Comparison of ENCODE assay signal across 8 mouse cellular contexts in genomic region chr1:45672443-45673156, GRCm38 (mm10).
DNase-seq lines count a peak whose midpoint lies in the region; ATAC-seq and TF ChIP-seq lines count a peak whose summit lies in the region.

No protein-coding gene starts in this region.

- TF ChIP-seq EP300 in lung, postnatal 0 days (IDR thresholded peaks at IDR 0.05), result no peak

- H3K4me2 ChIP-seq in lung, postnatal 0 days (replicated peaks; ENCODE audit: low read depth, low read length), result no peak overlapping the region

- no peak overlapping the region for H3K4me3 ChIP-seq in lung, postnatal 0 days (ENCODE audit: low read depth, low read length)

- no peak overlapping the region for H3K9ac ChIP-seq in lung, postnatal 0 days (replicated peaks; ENCODE audit: low read depth)

- no peaks in the 10 kb centered on the region for H3K27me3 ChIP-seq in lung, postnatal 0 days (replicated peaks; ENCODE audit: insufficient read depth, low read length)

- no peaks in the 10 kb centered on the region for H3K4me1 ChIP-seq in lung, postnatal 0 days (ENCODE audit: insufficient read depth, low read depth, low read length)

- ATAC-seq in lung, postnatal 0 days, result peak; percentile 93

- peak; percentile 42 to 47 for DNase-seq in left cerebral cortex, adult 18-20 months (ENCODE audit: low spot score in 2 of 2)
- no peak for DNase-seq in left cerebral cortex, adult 11 months (ENCODE audit: low spot score)
- peak; percentile 99 for DNase-seq in fibroblast of lung, adult 2 months (ENCODE audit: low read depth)
- peak; percentile 59 for DNase-seq in heart, postnatal 25 days (ENCODE audit: low spot score)
- peak; percentile 43 to 71 for DNase-seq in layer of hippocampus, adult 8-10 months (ENCODE audit: low spot score in 2 of 2)
- DNase-seq in lung, postnatal 0 days (ENCODE audit: low spot score), result peak; percentile 90
- DNase-seq in skeletal muscle tissue, adult 2 months (ENCODE audit: low read depth, low spot score), result peak; percentile 86
- no peak for DNase-seq in spleen, adult 12 weeks (ENCODE audit: low spot score)

- peak; percentile 73 for TF ChIP-seq CTCF in lung, postnatal 0 days (IDR thresholded peaks at IDR 0.05)

- no peaks in the 10 kb centered on the region for H3K36me3 ChIP-seq in lung, postnatal 0 days (ENCODE audit: insufficient read depth, low read length)

- H3K9me3 ChIP-seq in lung, postnatal 0 days (ENCODE audit: low read length), result no peaks in the 10 kb centered on the region

- 26% methylated on average over 5 of the region's 5 CpGs for WGBS in lung, postnatal 0 days

- H3K27ac ChIP-seq in lung, postnatal 0 days (ENCODE audit: low read length), result no peak overlapping the region

- intact Hi-C loops in heart, postnatal 25 days (cut with DNase I), result no loop called here

Comparison
In these comparisons a context has a peak if more than half of its experiments do, and no peak if none do; other contexts are left out.
1. DNase-seq: peak in left cerebral cortex, adult 18-20 months (2 of 2), fibroblast of lung, adult 2 months (single experiment), heart, postnatal 25 days (single experiment), layer of hippocampus, adult 8-10 months (2 of 2), lung, postnatal 0 days (single experiment) and skeletal muscle tissue, adult 2 months (single experiment); none in left cerebral cortex, adult 11 months (single experiment) and spleen, adult 12 weeks (single experiment).